13 mouse cellular contexts compared by ENCODE assay signal in the genomic region with DNA sequence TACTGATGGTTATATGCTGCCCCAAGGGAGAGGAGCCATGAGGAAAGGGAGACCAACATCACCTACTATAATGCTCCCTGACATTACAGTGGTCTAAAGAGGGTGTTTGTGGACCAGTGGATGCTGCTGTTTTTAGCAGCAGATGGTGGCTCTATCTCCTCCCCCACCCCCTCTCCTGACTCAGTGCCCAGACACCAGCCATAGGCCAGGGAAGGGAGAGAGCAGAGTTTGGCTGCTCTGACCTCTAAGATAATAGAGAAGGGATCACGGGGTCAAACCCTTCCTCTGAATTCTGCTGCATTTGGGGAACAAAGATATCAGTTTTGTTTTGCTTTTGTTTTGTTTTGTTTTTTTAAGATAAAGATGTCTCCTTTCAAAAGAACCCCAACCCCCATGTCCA. TPM values are rescaled to one million over a fixed set of nuclear protein-coding genes. Genes with fewer than 3 reads are reported as not detected.
DNase-seq lines count a peak whose midpoint lies in the region; ATAC-seq lines count a peak whose summit lies in the region.
"Had no signal": no experiment of that assay in that cellular context is flagged by ENCODE, and none has a peak within 500 bp of the region (broad histone marks: within the 10 kb centered on the region; RNA-seq: fewer than 3 reads in every experiment).

No protein-coding gene starts in this region.

- 46% methylated on average over 1 of the region's 1 CpGs for WGBS in kidney, embryonic 14.5 days
- 32% methylated on average over 1 of the region's 1 CpGs for WGBS in hindbrain, embryonic 11.5 days

- DNase-seq in kidney, adult 11 months = no peak
- DNase-seq in lung, postnatal 10 days = peak; percentile 21
- no peak for DNase-seq in lung, postnatal 25 days (ENCODE audit: low spot score)
- peak; percentile 57 for DNase-seq in heart, postnatal 4 days
- no peak for DNase-seq in embryo, embryonic 11 days
- no peak for DNase-seq in spleen, postnatal 10 days (ENCODE audit: low spot score in 2 of 2)
- DNase-seq in hindbrain, embryonic 11.5 days (ENCODE audit: low spot score) = no peak
- DNase-seq: adrenal gland, postnatal 36 days; cerebellum, adult 9-10 months; layer of hippocampus, postnatal 36 days; lung, postnatal 36 days had no signal

- no peak for ATAC-seq in kidney, embryonic 14.5 days (ENCODE audit: low FRiP score, low TSS enrichment)
- ATAC-seq in hindbrain, embryonic 11.5 days (ENCODE audit: low FRiP score) = no peak

- no peak overlapping the region for H3K4me2 ChIP-seq in kidney, embryonic 14.5 days (replicated peaks; ENCODE audit: low read depth, low read length)
- H3K4me2 ChIP-seq in hindbrain, embryonic 11.5 days (replicated peaks; ENCODE audit: low read depth, low read length) = no peak overlapping the region

- no peak overlapping the region for H3K9ac ChIP-seq in kidney, embryonic 14.5 days (ENCODE audit: low read depth, low read length)
- H3K9ac ChIP-seq in hindbrain, embryonic 11.5 days (ENCODE audit: low read depth, low read length) = no peak overlapping the region

- peak overlapping the region; percentile 63; the same call in 1 of the 2 replicates for H3K27ac ChIP-seq in kidney, embryonic 14.5 days (ENCODE audit: low read depth, low read length)
- no peak overlapping the region for H3K27ac ChIP-seq in hindbrain, embryonic 11.5 days (ENCODE audit: low read depth, low read length)

- peaks cover 55% of the 10 kb centered on the region for H3K4me1 ChIP-seq in kidney, embryonic 14.5 days (ENCODE audit: control insufficient read depth, insufficient read depth, low read length)
- no peaks in the 10 kb centered on the region for H3K4me1 ChIP-seq in hindbrain, embryonic 11.5 days (replicated peaks; ENCODE audit: control insufficient read depth, insufficient read depth, low read length)

- H3K9me3 ChIP-seq in kidney, embryonic 14.5 days (ENCODE audit: control insufficient read depth, low read length) = no peaks in the 10 kb centered on the region
- no peaks in the 10 kb centered on the region for H3K9me3 ChIP-seq in hindbrain, embryonic 11.5 days (ENCODE audit: control insufficient read depth, low read length)

- H3K4me3 ChIP-seq in kidney, embryonic 14.5 days (ENCODE audit: low read length) = no peak overlapping the region
- no peak overlapping the region for H3K4me3 ChIP-seq in hindbrain, embryonic 11.5 days (ENCODE audit: low read depth, low read length)
- H3K4me3 ChIP-seq: myocyte had no signal

- H3K27me3 ChIP-seq in kidney, embryonic 14.5 days (ENCODE audit: control insufficient read depth, insufficient read depth, low read length) = no peaks in the 10 kb centered on the region
- no peaks in the 10 kb centered on the region for H3K27me3 ChIP-seq in hindbrain, embryonic 11.5 days (ENCODE audit: control insufficient read depth, insufficient read depth, low read length)

- H3K36me3 ChIP-seq in kidney, embryonic 14.5 days (ENCODE audit: control insufficient read depth, insufficient read depth, low read length) = 0 out of 2 replicates have a peak, but pooled peaks cover 3% of the 10 kb centered on the region
- H3K36me3 ChIP-seq in hindbrain, embryonic 11.5 days (ENCODE audit: control insufficient read depth, insufficient read depth, low read length) = no peaks in the 10 kb centered on the region

RNA-seq across cellular contexts. Expression of gene Ypel2, which starts 30.5 kb away (rescaled TPM):
- 7.9 and 9.1 TPM in 2 replicates for polyA plus RNA-seq in kidney, embryonic 14.5 days (2014; fragmentation: Nextera tagmentation; extraction: Ambion mirVana)
- total RNA-seq in heart, postnatal 4 days (2021) = 10 to 100 TPM; 18.9 to 22.7 TPM
- 6.8 and 7.3 TPM in 2 replicates for polyA plus RNA-seq in hindbrain, embryonic 11.5 days (2014; fragmentation: Nextera tagmentation; extraction: Ambion mirVana)

Comparison
In these comparisons a context has a peak if more than half of its experiments do, and no peak if none do; other contexts are left out.
1. DNase-seq: peak in lung, postnatal 10 days (single experiment) and heart, postnatal 4 days (single experiment); none in kidney, adult 11 months (single experiment), lung, postnatal 25 days (single experiment), embryo, embryonic 11 days (single experiment), spleen, postnatal 10 days (0 of 2) and hindbrain, embryonic 11.5 days (single experiment).